In the genomic region with DNA sequence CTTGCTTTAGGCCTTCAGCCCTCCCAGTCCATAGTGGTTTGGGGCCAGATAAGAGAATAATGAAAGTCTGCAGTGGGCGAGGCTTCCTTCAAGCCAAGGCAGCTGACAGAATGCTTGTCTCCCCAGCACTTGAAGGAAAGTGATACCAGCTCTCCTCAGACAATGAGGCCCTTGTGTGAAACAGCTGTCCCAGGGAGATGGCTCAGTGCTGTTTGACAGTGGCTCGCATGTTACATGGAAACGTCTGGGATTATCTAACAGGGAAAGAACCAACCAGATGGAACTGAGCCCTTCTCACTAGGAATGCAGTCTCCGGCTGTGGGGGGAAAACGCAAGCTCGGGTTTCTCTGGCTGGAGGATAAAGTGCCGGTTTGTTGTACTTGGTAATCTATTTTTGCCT, we compare ENCODE assay signal across 8 mouse cellular contexts. TPM values are rescaled to one million over a fixed set of nuclear protein-coding genes. Genes with fewer than 3 reads are reported as not detected.
A peak's percentile ranks its signal among the peaks of the same experiment; 100 is the strongest.
DNase-seq lines count a peak whose midpoint lies in the region; TF ChIP-seq lines count a peak whose summit lies in the region.

No protein-coding gene starts in this region.

- no peaks in the 10 kb centered on the region for H3K79me2 ChIP-seq in myocyte (ENCODE audit: control insufficient read depth, insufficient read depth)

- H3K4me2 ChIP-seq in myocyte (ENCODE audit: low read depth) = peak overlapping the region; percentile 73

- no peaks in the 10 kb centered on the region for H3K36me3 ChIP-seq in myocyte (ENCODE audit: control insufficient read depth, insufficient read depth)

- H3K4me3 ChIP-seq in myocyte = no peak overlapping the region

- peak; percentile 20 for DNase-seq in cerebellum, adult 9-10 months
- no peak for DNase-seq in cerebellum, adult 11 months
- peak; percentile 61 for DNase-seq in embryo, embryonic 9.5 days (ENCODE audit: extremely low spot score)
- DNase-seq in heart, adult 9 months (ENCODE audit: low spot score in 2 of 2) = peak; percentile 23 to 35
- DNase-seq in layer of hippocampus, adult 8-10 months (ENCODE audit: low spot score in 2 of 2) = peak; percentile 47 to 48
- DNase-seq in thymus, postnatal 14 days = no peak
- DNase-seq in urinary bladder, postnatal 25 days (ENCODE audit: low spot score) = no peak

- H3ac ChIP-seq in myocyte (ENCODE audit: control insufficient read depth, insufficient read length) = no peak overlapping the region

- TF ChIP-seq POLR2A in myocyte (IDR thresholded peaks at IDR 0.05; ENCODE audit: insufficient read length, low read depth) = no peak

- no peaks in the 10 kb centered on the region for H3K27me3 ChIP-seq in myocyte (ENCODE audit: control insufficient read depth, insufficient read depth, insufficient read length)

TF ChIP-seq in myocyte, 11 proteins besides CTCF, POLR2A, EP300 and RAD21:
- TF ChIP-seq TCF12 (IDR thresholded peaks at IDR 0.05; ENCODE audit: insufficient read depth, poor library complexity, severe bottlenecking) (peak; percentile 85), CEBPB (IDR thresholded peaks at IDR 0.05; ENCODE audit: insufficient read depth, poor library complexity, severe bottlenecking) (no peak), POLR2AphosphoS2 (IDR thresholded peaks at IDR 0.05; ENCODE audit: insufficient read length, low read depth) (peak; percentile 7), MYOD1 (IDR thresholded peaks at IDR 0.05; ENCODE audit: control insufficient read depth in 1 of 3, insufficient read length in 2 of 3, low read depth in 2 of 3) (peak; percentile 51 to 97 (median 97)), MYOG (IDR thresholded peaks at IDR 0.05; ENCODE audit: control insufficient read depth in 1 of 3, insufficient read depth in 1 of 3, insufficient read length in 2 of 3, low read depth in 2 of 3) (peak; percentile 71 to 96 (median 94)), TCF3 (IDR thresholded peaks at IDR 0.05; ENCODE audit: insufficient read length, low read depth) (peak; percentile 64)

RNA-seq across cellular contexts. Expression of a gene that starts 59.1 kb away (rescaled TPM):
- 1 to 10 TPM; 1.8 to 9.1 (median 5.3) TPM for total RNA-seq in layer of hippocampus, adult 8-10 months (2022)
- 75.2 TPM for polyA plus RNA-seq in myocyte (2012; fragmentation: generic; extraction: Trizol)

Comparison
In these comparisons a context has a peak if more than half of its experiments do, and no peak if none do; other contexts are left out.
1. DNase-seq: peak in cerebellum, adult 9-10 months (single experiment), embryo, embryonic 9.5 days (single experiment), heart, adult 9 months (2 of 2) and layer of hippocampus, adult 8-10 months (2 of 2); none in cerebellum, adult 11 months (single experiment), thymus, postnatal 14 days (single experiment) and urinary bladder, postnatal 25 days (single experiment).